Comparison of ENCODE assay signal across 14 mouse cellular contexts in genomic region chr2:170054943-170055342, GRCm38 (mm10).
A peak's percentile ranks its signal among the peaks of the same experiment; 100 is the strongest.
DNase-seq lines count a peak whose midpoint lies in the region; ATAC-seq lines count a peak whose summit lies in the region.
"Had no signal": no experiment of that assay in that cellular context is flagged by ENCODE, and none has a peak within 500 bp of the region (broad histone marks: within the 10 kb centered on the region; RNA-seq: fewer than 3 reads in every experiment).

No protein-coding gene starts in this region.

- H3K27me3 ChIP-seq in lung, embryonic 16.5 days (ENCODE audit: control insufficient read depth, insufficient read depth, low read depth, low read length) = no peaks in the 10 kb centered on the region
- H3K27me3 ChIP-seq in liver, embryonic 12.5 days (replicated peaks) = no peaks in the 10 kb centered on the region
- H3K27me3 ChIP-seq: embryonic facial prominence, embryonic 12.5 days; hindbrain, embryonic 12.5 days; midbrain, embryonic 15.5 days had no signal

- no peak for DNase-seq in lung, postnatal 4 days
- no peak for DNase-seq in left cerebral cortex, postnatal 10 days (ENCODE audit: extremely low spot score in 1 of 2, low spot score in 2 of 2)
- DNase-seq in urinary bladder, adult 18-20 months (ENCODE audit: low spot score in 2 of 2) = no peak

- WGBS in lung, embryonic 16.5 days = 58% methylated on average over 12 of the region's 12 CpGs
- 53% methylated on average over 12 of the region's 12 CpGs for WGBS in liver, embryonic 12.5 days (ENCODE audit: insufficient replicate concordance)

- ATAC-seq in lung, embryonic 16.5 days (ENCODE audit: low read depth) = 0 out of 2 replicates have a peak, but pooled peaks have one; percentile 18
- ATAC-seq in liver, embryonic 12.5 days = peak; percentile 33; the same call in 1 of the 2 replicates
- peak; percentile 62 for ATAC-seq in megakaryocyte, adult 5-6 weeks (ENCODE audit: poor library complexity, severe bottlenecking)
- ATAC-seq: forebrain, embryonic 14.5 days; hindbrain, postnatal 0 days; lung, postnatal 0 days; midbrain, embryonic 15.5 days had no signal

- H3K9me3 ChIP-seq in lung, embryonic 16.5 days (ENCODE audit: control insufficient read depth, low read length) = peaks cover under 1% of the 10 kb centered on the region; the same call in 1 of the 2 replicates
- H3K9me3 ChIP-seq in liver, embryonic 12.5 days (replicated peaks) = no peaks in the 10 kb centered on the region
- H3K9me3 ChIP-seq: embryonic facial prominence, embryonic 12.5 days; hindbrain, embryonic 12.5 days; midbrain, embryonic 10.5 days; midbrain, embryonic 15.5 days had no signal

- H3K9ac ChIP-seq in lung, embryonic 16.5 days (ENCODE audit: low read length) = no peak overlapping the region
- no peak overlapping the region for H3K9ac ChIP-seq in liver, embryonic 12.5 days
- H3K9ac ChIP-seq: embryonic facial prominence, embryonic 12.5 days; hindbrain, embryonic 12.5 days; midbrain, embryonic 15.5 days had no signal

- no peak overlapping the region for H3K4me3 ChIP-seq in lung, embryonic 16.5 days (ENCODE audit: low read length)
- no peak overlapping the region for H3K4me3 ChIP-seq in liver, embryonic 12.5 days
- H3K4me3 ChIP-seq: embryonic facial prominence, embryonic 12.5 days; hindbrain, embryonic 12.5 days; midbrain, embryonic 10.5 days; midbrain, embryonic 15.5 days had no signal

- peaks cover 2% of the 10 kb centered on the region; the same call in 1 of the 2 replicates for H3K4me1 ChIP-seq in lung, embryonic 16.5 days (replicated peaks; ENCODE audit: control insufficient read depth, insufficient read depth, low read length)
- H3K4me1 ChIP-seq in liver, embryonic 12.5 days = 0 out of 2 replicates have a peak, but pooled peaks cover 3% of the 10 kb centered on the region
- H3K4me1 ChIP-seq: embryonic facial prominence, embryonic 12.5 days; hindbrain, embryonic 12.5 days; midbrain, embryonic 10.5 days; midbrain, embryonic 15.5 days had no signal

- H3K4me2 ChIP-seq in lung, embryonic 16.5 days (ENCODE audit: low read depth, low read length) = no peak overlapping the region
- H3K4me2 ChIP-seq in liver, embryonic 12.5 days = no peak overlapping the region
- H3K4me2 ChIP-seq: embryonic facial prominence, embryonic 12.5 days; hindbrain, embryonic 12.5 days; midbrain, embryonic 15.5 days had no signal

- intact Hi-C loops in left cerebral cortex, postnatal 10 days (cut with DNase I) = no loop called here

- no peak overlapping the region for H3K27ac ChIP-seq in lung, embryonic 16.5 days (ENCODE audit: low read length)
- H3K27ac ChIP-seq in liver, embryonic 12.5 days = no peak overlapping the region
- H3K27ac ChIP-seq: embryonic facial prominence, embryonic 12.5 days; hindbrain, embryonic 12.5 days; hindbrain, postnatal 0 days; macrophage; midbrain, embryonic 10.5 days; midbrain, embryonic 15.5 days had no signal

- no peaks in the 10 kb centered on the region for H3K36me3 ChIP-seq in lung, embryonic 16.5 days (ENCODE audit: control insufficient read depth, insufficient read depth, low read length)
- no peaks in the 10 kb centered on the region for H3K36me3 ChIP-seq in liver, embryonic 12.5 days
- H3K36me3 ChIP-seq: embryonic facial prominence, embryonic 12.5 days; hindbrain, embryonic 12.5 days; midbrain, embryonic 10.5 days; midbrain, embryonic 15.5 days had no signal
